Comparison of ENCODE assay signal across 19 mouse cellular contexts in the genomic region with DNA sequence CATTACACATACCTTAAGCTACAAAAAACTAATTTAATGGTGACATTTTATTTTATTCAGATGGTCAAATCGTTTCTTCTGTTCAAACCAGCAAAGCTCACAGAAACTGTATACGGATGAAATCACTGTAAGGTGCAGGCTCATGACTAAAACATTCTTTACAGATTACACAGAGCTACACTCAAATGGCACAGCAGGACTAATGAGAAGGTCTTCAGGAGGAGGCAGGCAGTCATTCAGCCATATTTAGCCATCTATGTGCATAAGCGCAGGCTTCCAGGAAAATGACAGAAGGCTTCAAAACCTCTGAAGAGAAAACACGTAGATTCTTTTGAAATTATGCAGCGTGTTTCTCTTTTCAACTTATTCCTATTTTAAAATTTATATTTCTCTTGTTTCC. TPM values are rescaled to one million over a fixed set of nuclear protein-coding genes. Genes with fewer than 3 reads are reported as not detected.
"Had no signal": no experiment of that assay in that cellular context is flagged by ENCODE, and none has a peak within 500 bp of the region (broad histone marks: within the 10 kb centered on the region; RNA-seq: fewer than 3 reads in every experiment).

No protein-coding gene starts in this region.

- H3K9me3 ChIP-seq: liver, embryonic 13.5 days; neural tube, embryonic 12.5 days; neural tube, embryonic 15.5 days had no signal

- DNase-seq: kidney, adult 2 months; kidney, postnatal 36 days; layer of hippocampus, postnatal 36 days; liver, embryonic 13.5 days; lung, adult 2 months; lung, postnatal 14 days; lung, postnatal 4 days; right cerebral cortex, adult 18-20 months; right cerebral cortex, postnatal 14 days; right cerebral cortex, postnatal 4 days; thymus, adult 2 months; thymus, postnatal 14 days; thymus, postnatal 4 days had no signal

- H3K27ac ChIP-seq: kidney, postnatal 0 days; left cerebral cortex, adult 2 months; liver, embryonic 13.5 days; neural tube, embryonic 12.5 days; neural tube, embryonic 15.5 days; stomach, postnatal 0 days had no signal

- H3K4me1 ChIP-seq: liver, embryonic 13.5 days had no signal

- H3K36me3 ChIP-seq: liver, embryonic 13.5 days; neural tube, embryonic 12.5 days; neural tube, embryonic 15.5 days had no signal

- H3K4me2 ChIP-seq: liver, embryonic 13.5 days; neural tube, embryonic 12.5 days; neural tube, embryonic 15.5 days had no signal

- H3K27me3 ChIP-seq: liver, embryonic 13.5 days; neural tube, embryonic 12.5 days; neural tube, embryonic 15.5 days had no signal

- H3K9ac ChIP-seq: liver, embryonic 13.5 days; neural tube, embryonic 12.5 days; neural tube, embryonic 15.5 days had no signal

- H3K4me3 ChIP-seq: left cerebral cortex, adult 2 months; liver, embryonic 13.5 days; neural tube, embryonic 12.5 days; neural tube, embryonic 15.5 days had no signal

RNA-seq across cellular contexts. Expression of gene Sema3a, which starts 24.7 kb away (rescaled TPM):
- total RNA-seq: megakaryocyte, adult 5-6 weeks had no signal
